Mouse (Mus musculus) lung, postnatal 0 days (tissue): ENCODE results near the gene Nsun7. TPM values are rescaled to one million over a fixed set of nuclear protein-coding genes. Genes with fewer than 3 reads are reported as not detected.

Source experiments
- ATAC-seq: fragments of 200-750 bp; cut with Nextera tagmentation; 2 replicates; pipeline ENCODE4 v1.8.0; 2017; ENCODE audit warnings: moderate library complexity
- DNase-seq: peaks from one replicate; pipeline ENCODE4 v3.0.0-alpha.2; 2016; ENCODE audit warnings: low spot score
- H3K27ac ChIP-seq: fragments of 300-500 bp; sonication (generic); 2 replicates; pipeline ENCODE4 v1.5.1; 2014; ENCODE audit warnings: antibody characterized with exemption, mild to moderate bottlenecking, low read length, mixed read lengths
- H3K27me3 ChIP-seq: fragments of 300-500 bp; sonication (generic); replicated peaks from 2 replicates; pipeline ENCODE4 v1.6.1; 2014; ENCODE audit warnings: low read length, mixed read lengths; ENCODE audit not compliant: insufficient read depth
- H3K36me3 ChIP-seq: fragments of 300-500 bp; sonication (generic); 2 replicates; pipeline ENCODE4 v1.6.1; 2014; ENCODE audit warnings: low read length, mixed read lengths; ENCODE audit not compliant: insufficient read depth
- H3K4me1 ChIP-seq: fragments of 300-500 bp; sonication (generic); 2 replicates; pipeline ENCODE4 v1.6.1; 2014; ENCODE audit warnings: antibody characterized with exemption, low read depth, low read length, mixed read lengths; ENCODE audit not compliant: insufficient read depth
- H3K4me2 ChIP-seq: fragments of 300-500 bp; sonication (generic); replicated peaks from 2 replicates; pipeline ENCODE4 v1.6.1; 2014; ENCODE audit warnings: low read depth, mild to moderate bottlenecking, low read length, moderate library complexity, mixed read lengths
- H3K4me3 ChIP-seq: fragments of 300-500 bp; sonication (generic); 2 replicates; pipeline ENCODE4 v1.5.1; 2014; ENCODE audit warnings: low read depth, low read length
- H3K9ac ChIP-seq: fragments of 300-500 bp; sonication (generic); replicated peaks from 2 replicates; pipeline ENCODE4 v1.6.1; 2014; ENCODE audit warnings: low read depth, mild to moderate bottlenecking
- H3K9me3 ChIP-seq: fragments of 300-500 bp; sonication (generic); 2 replicates; pipeline ENCODE4 v1.6.1; 2016; ENCODE audit warnings: low read length, mixed read lengths
- CTCF ChIP-seq: IDR thresholded peaks from 2 replicates; pipeline ENCODE4 v1.5.1; 2016; ENCODE audit warnings: antibody characterized with exemption, mild to moderate bottlenecking
- EP300 ChIP-seq: IDR thresholded peaks from 2 replicates; pipeline ENCODE4 v1.6.1; 2016; ENCODE audit warnings: antibody characterized with exemption, mild to moderate bottlenecking, control low read depth
- WGBS: fragments of 180-500 bp; shearing (Covaris S2); extraction: QIAGEN DNeasy Blood & Tissue Kit; methylation state at CpG from one replicate; pipeline ENCODE4 v1.1.7; 2014; 5-methylcytosine and 5-hydroxymethylcytosine counted together
- polyA plus RNA-seq: library from polyadenylated mRNA; unstranded; fragments of >200 nt; fragmentation: Nextera tagmentation; extraction: Ambion mirVana; gene quantifications from 2 replicates; pipeline ENCODE4 v1.2.1, GENCODE M21; 2015

The Nsun7 gene
- polyA plus RNA-seq, 1 experiment from 2014 or later, result 1.1 TPM

GRCm38 (mm10) chr5:66226526-66226925, 33.2 kb upstream of the Nsun7 start:
- WGBS, result 89% methylated on average over 7 of the region's 7 CpGs
- H3K27me3 ChIP-seq, result no peaks in the 10 kb centered on the region
- H3K36me3 ChIP-seq, result no peaks in the 10 kb centered on the region
- DNase-seq, result no peak
- H3K9me3 ChIP-seq, result no peaks in the 10 kb centered on the region
- no peak overlapping the region for H3K27ac ChIP-seq
- no peak overlapping the region for H3K4me2 ChIP-seq
- H3K4me3 ChIP-seq, result no peak overlapping the region
- no peak for ATAC-seq
- no peak for TF ChIP-seq CTCF
- TF ChIP-seq EP300, result no peak
- no peak overlapping the region for H3K9ac ChIP-seq
- no peaks in the 10 kb centered on the region for H3K4me1 ChIP-seq

DNA sequence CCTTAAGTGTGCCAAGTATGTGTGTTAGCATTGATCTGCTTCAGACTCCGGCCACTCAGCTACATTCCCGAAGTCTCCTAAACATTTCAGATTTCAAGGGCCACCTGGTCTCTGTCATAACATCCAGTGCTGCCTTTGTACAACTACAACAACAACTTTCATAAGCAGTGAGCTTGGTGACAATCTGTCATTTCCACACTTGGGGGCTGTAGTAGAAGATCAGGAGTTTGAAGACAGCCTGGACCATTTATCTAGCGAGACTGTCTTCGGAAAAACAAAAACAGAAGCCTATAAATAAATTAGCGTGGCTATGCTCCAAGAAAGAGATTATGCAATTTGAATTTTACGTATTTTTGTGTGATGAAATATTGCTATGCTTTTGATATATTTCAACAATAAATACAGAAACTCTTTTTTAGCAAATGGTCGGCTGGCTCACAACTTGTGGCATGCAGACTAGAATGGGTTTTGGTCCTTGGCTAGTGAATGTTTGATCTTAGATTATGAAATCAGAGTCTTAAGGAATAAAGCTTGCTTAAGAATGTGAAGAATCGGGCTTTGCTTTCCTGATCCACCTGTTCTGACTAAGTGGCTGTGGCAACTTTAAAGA, 27.9 kb upstream of the Nsun7 start:
- Histone ChIP-seq H3K27me3 (no peaks in the 10 kb centered on the region), H3K4me3 (no peak overlapping the region), H3K9me3 (no peaks in the 10 kb centered on the region), H3K4me1 (no peaks in the 10 kb centered on the region), H3K9ac (no peak overlapping the region), H3K36me3 (no peaks in the 10 kb centered on the region), H3K27ac (no peak overlapping the region), H3K4me2 (no peak overlapping the region)
- ATAC-seq, result peak; percentile 53
- peak; percentile 74 for DNase-seq
- 45% methylated on average over 8 of the region's 8 CpGs for WGBS
- TF ChIP-seq EP300, result 0 out of 2 replicates have a peak, but pooled peaks have one; percentile 6
- TF ChIP-seq CTCF, result no peak

GRCm38 (mm10) chr5:66232456-66232855, 27.2 kb upstream of the Nsun7 start:
- Histone ChIP-seq H3K4me2 (no peak overlapping the region), H3K4me1 (no peaks in the 10 kb centered on the region), H3K9ac (no peak overlapping the region), H3K4me3 (no peak overlapping the region), H3K9me3 (no peaks in the 10 kb centered on the region), H3K36me3 (no peaks in the 10 kb centered on the region), H3K27me3 (no peaks in the 10 kb centered on the region), H3K27ac (no peak overlapping the region)
- TF ChIP-seq EP300 (no peak), CTCF (no peak)
- ATAC-seq (peak; percentile 70), DNase-seq (peak; percentile 55)
- WGBS, result 30% methylated on average over 3 of the region's 3 CpGs

GRCm38 (mm10) chr5:66241894-66242293, 17.8 kb upstream of the Nsun7 start:
- Histone ChIP-seq H3K4me3 (no peak overlapping the region), H3K4me1 (no peaks in the 10 kb centered on the region), H3K9me3 (no peaks in the 10 kb centered on the region), H3K36me3 (no peaks in the 10 kb centered on the region), H3K9ac (no peak overlapping the region), H3K4me2 (no peak overlapping the region), H3K27ac (no peak overlapping the region), H3K27me3 (no peaks in the 10 kb centered on the region)
- no peak for ATAC-seq
- TF ChIP-seq CTCF, result peak; percentile 81
- no peak for TF ChIP-seq EP300
- DNase-seq, result peak; percentile 36

DNA sequence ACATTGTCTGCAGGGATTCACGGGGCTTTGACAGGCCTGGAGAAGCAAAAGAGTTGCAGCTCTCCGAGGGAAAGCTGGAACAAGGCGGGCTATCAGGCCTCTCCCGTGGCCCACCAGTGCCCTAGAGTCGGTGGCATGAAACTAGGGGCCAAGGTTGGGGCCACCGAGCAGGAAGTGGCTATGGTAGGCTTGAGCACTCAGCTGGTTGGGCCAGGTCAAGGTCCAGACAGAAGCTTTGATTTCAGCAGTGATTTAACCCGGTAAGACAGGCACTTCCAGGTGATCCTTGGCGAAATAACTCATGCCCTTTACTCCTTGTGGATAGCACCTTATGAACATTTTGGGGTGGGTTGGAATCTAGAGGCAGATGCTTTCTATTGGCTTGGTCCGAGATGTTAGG, 16.2 kb upstream of the Nsun7 start:
- Histone ChIP-seq H3K4me3 (no peak overlapping the region), H3K9ac (no peak overlapping the region), H3K4me2 (no peak overlapping the region), H3K9me3 (no peaks in the 10 kb centered on the region), H3K4me1 (no peaks in the 10 kb centered on the region), H3K27me3 (no peaks in the 10 kb centered on the region), H3K27ac (no peak overlapping the region), H3K36me3 (no peaks in the 10 kb centered on the region)
- ATAC-seq, result no peak
- 86% methylated on average over 9 of the region's 9 CpGs for WGBS
- DNase-seq, result no peak
- TF ChIP-seq EP300 (no peak), CTCF (no peak)

DNA sequence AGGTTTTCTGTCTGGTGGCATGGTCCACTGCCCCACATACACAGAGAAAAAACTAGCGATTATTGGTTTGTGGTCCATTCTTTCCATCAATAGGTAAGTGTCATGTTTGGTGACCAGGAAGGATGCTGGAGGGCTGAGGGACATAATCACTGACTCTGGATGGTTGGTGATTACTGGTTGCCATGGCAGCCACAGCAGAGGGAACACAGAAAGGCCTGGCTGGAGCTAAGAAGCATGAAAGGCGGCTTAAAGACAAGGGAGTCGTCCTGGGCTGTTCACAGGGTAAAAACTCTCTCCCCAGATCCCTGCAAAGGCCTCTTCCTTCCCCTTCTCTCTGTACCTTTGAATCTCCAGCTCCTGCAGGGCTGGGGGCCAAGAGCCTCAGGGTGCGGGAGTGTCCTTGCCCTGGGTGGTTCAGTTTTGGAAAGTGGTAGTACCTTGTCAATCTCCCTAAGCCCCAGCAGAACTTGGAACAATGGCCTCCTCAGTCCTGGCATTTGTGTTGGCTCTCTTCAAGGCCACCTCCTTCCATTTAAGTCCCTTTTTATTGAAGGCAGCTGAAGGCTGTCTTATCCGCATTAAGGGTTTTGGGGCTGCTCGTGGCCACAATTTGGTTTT, 15.5 kb upstream of the Nsun7 start:
- TF ChIP-seq EP300 (no peak), CTCF (no peak)
- DNase-seq (no peak), ATAC-seq (no peak)
- Histone ChIP-seq H3K9ac (no peak overlapping the region), H3K9me3 (no peaks in the 10 kb centered on the region), H3K27me3 (no peaks in the 10 kb centered on the region), H3K4me3 (no peak overlapping the region), H3K27ac (no peak overlapping the region), H3K4me2 (no peak overlapping the region), H3K36me3 (no peaks in the 10 kb centered on the region), H3K4me1 (no peaks in the 10 kb centered on the region)
- 77% methylated on average over 6 of the region's 6 CpGs for WGBS
